Mouse (Mus musculus) kidney, postnatal 25 days (tissue): ENCODE results near the gene Olig2.
A peak's percentile ranks its signal among the peaks of the same experiment; 100 is the strongest.

ENCODE experiments used
- DNase-seq, 2 experiments: peaks; one replicate each; pipeline ENCODE4 v3.0.0; 2021; ENCODE audit warnings: mixed read lengths in 2 of 2

The Olig2 gene

DNA sequence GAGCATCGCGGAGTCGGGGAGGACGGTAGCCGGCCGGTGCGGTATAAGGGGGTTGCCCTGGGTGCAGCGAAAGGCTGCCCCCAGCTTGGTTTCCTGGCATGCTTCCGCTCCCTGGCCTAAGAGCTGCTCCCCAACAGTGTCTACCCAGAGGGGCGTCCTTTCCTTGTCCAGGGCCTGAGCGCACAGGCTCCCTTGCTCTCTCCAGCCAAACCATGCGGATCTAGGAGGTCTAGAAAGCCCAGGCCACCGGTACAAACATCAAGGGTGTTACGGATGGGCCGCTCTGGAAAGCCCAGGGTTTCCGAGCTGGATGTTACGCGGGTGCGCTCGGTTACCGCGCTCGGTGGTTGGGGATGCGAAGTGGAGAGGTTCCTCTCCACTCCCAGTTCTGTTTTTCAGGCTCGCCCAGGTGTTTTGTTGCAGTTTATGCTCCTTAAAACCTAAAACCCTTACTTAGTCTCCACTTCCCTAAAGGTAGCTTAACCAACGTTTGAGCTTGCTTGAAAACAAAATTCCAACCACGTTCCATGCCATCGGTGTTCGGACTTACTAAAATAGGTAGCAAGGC lies 45.8 kb downstream of the Olig2 start:
- no peak for DNase-seq

DNA sequence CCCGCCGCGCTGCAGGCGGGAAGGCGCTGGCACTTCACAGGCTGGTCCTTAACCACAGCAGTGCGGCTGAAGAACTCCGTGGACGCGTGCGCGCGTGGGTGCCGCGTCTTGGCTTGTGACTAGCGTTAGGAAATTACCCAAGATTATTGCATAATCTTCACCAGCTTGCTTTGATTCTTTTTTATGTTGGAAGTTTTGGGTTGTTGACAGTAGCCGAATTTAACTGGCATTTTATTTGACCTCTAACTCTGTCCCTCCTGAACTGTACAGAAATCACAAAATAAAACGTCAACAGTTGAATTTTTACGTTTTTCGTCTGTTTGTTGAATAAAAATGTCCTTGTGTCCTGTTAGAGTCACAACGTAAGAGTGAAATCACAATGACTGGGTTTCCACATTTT lies 46.4 kb downstream of the Olig2 start:
- DNase-seq, result peak in 1 of 2 experiments; percentile 12
